Mouse (Mus musculus) embryo, embryonic 10.5 days (tissue): ENCODE data around the gene Cfap65.
A peak's percentile ranks its signal among the peaks of the same experiment; 100 is the strongest.

Source experiments
- DNase-seq: peaks from one replicate; pipeline ENCODE4 v3.0.0-alpha.2; 2015; ENCODE audit warnings: low spot score

Gene Cfap65

DNA sequence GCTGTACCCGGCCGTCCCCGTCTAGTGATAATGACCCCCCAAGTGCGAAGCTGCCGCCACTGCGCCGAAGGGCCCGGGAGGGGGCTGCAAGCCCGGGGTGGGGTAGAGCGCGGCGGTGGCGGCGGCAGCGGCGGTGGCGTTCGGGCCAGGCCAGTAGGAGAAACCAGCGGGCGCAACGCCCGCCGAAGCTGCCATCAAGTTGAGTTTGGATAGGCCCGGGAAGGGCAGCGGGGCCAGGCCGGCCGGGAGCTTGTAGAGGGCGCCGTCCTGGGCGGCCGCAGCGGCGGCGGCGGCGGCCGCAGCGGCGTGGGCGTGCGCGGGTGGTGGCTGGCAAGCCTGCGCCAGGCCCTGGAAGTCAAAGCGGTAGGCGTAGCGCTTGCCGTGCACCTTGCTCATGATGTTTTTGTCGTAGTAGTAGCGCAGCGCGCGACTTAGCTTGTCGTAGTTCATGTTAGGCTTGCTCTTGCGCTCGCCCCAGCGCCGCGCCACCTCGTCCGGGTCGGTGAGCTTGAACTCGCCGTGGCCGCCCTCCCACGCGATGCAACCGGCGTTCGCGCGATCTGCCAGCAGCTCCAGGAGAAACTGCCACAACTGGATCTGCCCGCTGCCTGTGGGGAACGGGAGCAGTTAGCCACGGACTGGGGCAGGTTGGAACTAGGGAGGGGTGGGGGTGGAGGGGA is 53.2 kb downstream of the Cfap65 start:
- no peak for DNase-seq

- DNase-seq, result peak; percentile 91
Measured at GRCm38 (mm10) chr1:74880785-74881360, 54.5 kb downstream of the Cfap65 start.

DNA sequence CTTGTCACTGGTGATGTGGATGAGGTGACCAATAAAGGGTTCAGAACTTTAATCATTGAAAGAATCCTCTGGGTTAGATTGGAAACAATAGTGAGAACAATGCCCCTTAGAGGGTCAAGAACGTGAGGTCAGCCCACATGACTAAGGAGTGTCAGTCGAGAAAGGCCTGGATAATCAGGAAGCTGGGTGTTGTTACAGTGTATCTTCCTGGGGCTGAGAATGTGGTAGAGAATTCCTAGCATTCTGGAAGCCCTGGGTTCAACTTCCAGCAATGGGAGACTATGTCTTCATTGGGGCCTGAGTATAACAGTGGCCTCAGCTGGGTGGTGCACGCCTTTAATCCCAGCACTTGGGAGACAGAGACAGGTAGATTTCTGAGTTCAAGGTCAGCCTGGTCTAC is 58.2 kb downstream of the Cfap65 start:
- DNase-seq, result no peak

- no peak for DNase-seq
Measured at GRCm38 (mm10) chr1:74872218-74872617, 63.2 kb downstream of the Cfap65 start.

DNA sequence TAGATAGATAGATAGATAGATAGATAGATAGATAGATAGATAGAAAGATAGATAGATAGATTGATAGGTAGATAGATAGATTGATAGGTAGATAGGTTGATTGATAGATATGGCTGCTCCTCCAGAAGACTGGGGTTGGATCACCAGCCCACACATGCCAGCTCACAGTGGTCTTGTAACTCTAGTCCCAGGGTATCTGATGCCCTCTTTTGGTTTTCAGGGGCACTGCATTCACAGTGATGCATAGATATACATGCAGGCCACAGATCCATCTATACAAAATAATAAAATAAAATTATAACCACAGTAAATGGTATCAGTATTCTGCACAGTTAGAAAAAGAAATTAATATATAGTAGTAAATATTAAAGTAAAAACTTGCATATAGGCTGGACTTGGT is 73.6 kb downstream of the Cfap65 start:
- no peak for DNase-seq

GRCm38 (mm10) chr1:74859223-74859984 is 76.0 kb downstream of the Cfap65 start:
- DNase-seq, result no peak

GRCm38 (mm10) chr1:74858805-74859204 is 76.6 kb downstream of the Cfap65 start:
- DNase-seq, result no peak

DNA sequence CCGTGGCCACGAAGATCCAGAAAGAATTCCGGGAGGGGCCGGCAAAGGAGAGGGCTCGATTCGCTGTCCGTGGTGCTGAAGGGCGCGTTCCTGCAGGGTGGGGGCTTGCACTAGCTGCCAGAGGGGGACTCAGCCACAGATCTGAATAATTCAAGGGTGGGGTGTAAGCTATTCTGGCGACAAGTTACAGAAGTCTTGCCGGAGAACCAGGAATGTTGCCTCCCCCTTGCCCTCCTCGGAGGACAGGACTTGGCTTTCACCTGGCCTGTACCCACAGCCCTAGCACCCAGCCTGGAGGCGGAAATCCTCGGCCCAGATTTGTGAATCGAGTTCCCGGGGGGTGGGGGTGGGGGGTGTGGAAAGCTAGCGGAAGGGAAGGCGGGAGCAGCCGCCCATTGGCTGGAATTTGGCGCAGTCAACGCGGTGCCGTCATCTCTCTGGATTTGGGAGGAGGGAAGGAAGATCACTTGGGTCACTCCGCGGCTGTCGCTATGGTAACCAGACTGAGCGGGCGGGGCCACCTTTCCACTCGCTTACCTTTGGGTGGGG is 77.2 kb downstream of the Cfap65 start:
- DNase-seq, result peak; percentile 88

- peak; percentile 29 for DNase-seq
Measured at GRCm38 (mm10) chr1:74857677-74858076, 77.7 kb downstream of the Cfap65 start.

DNA sequence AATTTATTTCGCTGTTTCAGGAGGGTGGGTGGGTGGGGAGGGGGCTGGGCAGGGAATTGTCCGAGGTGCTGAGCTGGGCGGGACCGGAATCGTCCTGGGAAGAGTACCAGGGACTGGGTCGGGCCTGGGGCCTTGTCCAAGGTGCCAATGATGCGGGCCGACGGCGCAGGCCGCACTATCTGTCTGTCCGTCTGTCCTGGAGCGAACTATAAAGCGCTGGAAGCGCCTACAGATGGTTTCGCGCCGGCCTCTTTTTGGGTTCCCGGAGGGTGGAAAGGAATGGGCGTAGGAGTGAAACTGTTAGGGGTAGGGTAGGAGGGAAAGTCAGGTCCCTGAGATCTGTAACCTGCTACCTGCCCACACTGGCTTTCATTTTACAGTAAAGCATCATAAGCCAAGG is 78.2 kb downstream of the Cfap65 start:
- DNase-seq, result no peak

GRCm38 (mm10) chr1:74856791-74857190 is 78.6 kb downstream of the Cfap65 start:
- peak; percentile 29 for DNase-seq

GRCm38 (mm10) chr1:74856439-74856720 is 79.0 kb downstream of the Cfap65 start:
- no peak for DNase-seq

DNA sequence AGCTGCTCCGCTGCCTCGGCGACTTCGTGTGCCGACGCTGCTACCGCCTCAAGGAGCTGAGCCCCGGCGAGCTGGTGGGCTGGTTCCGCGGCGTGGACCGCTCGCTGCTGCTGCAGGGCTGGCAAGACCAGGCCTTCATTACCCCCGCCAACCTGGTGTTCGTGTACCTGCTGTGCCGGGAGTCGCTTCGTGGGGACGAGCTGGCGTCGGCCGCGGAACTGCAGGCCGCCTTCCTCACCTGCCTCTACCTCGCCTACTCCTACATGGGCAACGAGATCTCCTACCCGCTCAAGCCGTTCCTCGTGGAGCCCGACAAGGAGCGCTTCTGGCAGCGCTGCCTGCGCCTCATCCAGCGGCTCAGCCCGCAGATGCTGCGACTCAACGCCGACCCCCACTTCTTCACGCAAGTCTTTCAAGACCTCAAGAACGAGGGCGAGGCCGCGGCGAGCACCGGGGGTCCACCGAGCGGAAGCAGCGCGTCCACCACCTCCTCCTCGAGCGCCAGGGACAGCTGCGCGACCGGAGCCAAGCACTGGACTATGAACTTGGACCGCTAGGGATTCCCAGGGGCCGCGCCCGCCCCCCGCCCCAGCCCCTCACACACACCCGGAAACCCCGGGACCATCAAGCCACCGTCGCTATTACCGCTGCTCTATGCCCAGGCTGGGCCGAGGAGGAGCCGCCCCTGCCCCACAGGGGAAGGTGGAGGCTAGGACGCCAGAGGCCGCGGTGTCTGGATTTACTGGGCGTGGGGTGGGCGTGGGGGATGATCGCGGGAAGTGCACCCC is 79.6 kb downstream of the Cfap65 start:
- DNase-seq, result peak; percentile 31

- DNase-seq, result no peak
Measured at GRCm38 (mm10) chr1:74855156-74855555, 80.2 kb downstream of the Cfap65 start.

- DNase-seq, result peak; percentile 97
Measured at GRCm38 (mm10) chr1:74854306-74855056, 80.9 kb downstream of the Cfap65 start, which contains the start of gene Cdk5r2. Cdk5r2 (plus strand) TSS chr1:74854934.
